Mouse (Mus musculus): ENCODE data around the gene Exosc9.

Exosc9 gene

DNA sequence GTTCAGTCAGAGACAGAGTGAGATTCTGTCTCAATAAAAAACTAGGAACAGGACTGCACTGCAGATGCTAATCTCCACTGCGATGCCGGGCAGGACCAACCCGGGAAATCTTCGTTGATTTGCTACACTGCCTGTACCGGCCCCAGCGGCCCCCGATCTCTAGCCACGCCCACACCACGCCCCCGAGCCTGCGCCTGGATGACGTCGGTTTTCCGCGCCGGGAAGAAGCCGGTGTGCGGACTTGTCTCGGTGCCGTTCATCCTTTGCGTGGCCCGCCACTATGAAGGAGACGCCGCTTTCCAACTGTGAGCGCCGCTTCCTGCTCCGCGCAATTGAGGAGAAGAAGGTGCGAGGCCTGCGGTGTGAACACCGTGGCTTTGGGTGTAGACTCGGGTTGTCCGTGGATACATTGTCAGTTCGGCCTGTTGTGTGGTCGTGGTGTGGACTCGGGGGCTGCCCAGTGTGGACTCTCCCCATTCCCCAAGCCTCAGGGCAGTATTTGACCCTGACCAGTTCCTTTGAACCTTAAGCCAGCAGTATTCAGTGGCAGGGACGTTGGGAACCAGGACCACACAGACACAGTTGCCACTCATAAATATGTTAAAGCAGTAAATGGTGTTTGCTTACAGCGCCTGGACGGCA, at the start of gene Exosc9:
Gene Exosc9, plus strand, starts transcription at position 201 of the 642 bp plus-strand sequence.
- peak; percentile 93 for DNase-seq (ENCODE audit: low spot score)

DNA sequence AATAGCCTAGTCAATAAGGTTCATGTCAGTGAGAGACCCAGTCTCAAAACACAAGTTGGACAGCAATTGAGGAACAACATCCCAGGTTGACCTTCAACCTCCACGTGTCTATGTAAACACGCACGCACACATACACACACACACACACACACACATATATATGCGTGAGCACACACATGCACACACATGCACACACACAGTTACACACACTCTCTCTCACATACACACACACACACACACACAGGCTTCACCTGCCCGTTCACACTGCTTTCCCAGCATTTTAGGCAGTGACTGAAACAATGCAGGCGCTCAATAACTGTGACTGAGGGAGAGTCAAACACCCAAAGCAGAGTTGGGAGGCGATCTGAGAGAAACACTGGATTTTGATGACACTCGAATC, 47.1 kb upstream of the Exosc9 start:
- DNase-seq (ENCODE audit: low spot score): no peak

DNA sequence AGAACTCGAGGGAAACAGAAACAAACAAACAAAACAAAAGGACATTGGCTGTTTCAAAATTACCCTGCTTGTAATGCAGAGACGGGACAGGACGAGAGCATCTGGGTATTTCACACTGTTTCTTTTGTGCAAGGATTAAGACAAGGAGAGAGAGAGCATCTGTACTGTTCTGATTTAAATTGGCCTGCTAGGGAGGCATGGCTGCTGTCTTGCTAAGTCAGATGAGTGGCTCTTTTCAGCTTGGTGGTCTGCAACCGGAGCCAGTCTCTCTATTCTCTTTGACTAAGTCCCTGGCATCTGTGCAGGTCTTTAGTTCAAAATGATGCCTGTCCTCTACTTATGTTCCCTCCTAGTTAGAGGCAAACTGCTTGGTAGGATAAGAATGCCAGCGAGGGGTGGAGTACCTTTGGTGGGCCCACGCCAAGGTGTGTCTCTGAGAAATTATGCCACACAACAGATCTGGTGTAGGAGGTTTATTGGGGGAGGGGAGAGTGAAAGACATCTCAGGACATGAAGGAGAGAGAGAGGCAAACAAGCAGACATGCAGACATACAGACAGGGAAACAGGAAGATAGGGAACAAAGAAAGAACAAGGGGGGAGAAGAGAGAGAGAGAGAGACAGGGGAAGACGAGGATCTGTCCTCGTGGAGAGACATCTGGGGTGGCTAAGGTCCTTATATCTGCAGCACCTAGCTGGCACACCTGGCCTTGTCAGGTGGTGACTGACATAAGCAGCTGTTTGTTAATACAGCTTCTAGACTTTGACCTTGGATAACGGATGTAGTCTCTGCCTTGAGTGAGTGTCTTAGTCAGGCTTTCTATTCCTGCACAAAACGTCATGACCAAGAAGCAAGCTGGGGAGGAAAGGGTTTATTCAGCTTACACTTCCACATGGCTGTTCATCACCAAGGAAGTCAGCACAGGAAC, 46.3 kb upstream of the Exosc9 start:
- DNase-seq (ENCODE audit: low spot score): peak; percentile 32

DNA sequence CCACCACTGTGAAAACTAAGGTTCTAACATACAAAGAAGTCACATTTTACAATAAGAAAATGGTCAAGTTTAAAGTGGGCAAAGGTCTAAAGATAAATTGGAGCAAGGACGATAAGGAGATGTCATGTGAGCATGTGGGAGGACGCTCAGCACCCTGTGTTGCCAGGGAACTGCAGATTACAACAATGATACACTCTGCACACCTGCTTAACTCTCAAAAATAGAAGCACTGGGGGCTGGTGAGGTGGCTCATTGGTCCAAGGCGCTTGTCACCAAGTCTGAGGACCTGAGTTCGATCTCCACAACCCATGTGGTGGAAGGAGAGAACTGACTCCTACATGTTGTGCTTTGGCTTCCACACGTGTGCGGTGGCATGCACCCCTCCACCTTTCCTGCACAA, 40.9 kb upstream of the Exosc9 start:
- DNase-seq (ENCODE audit: low spot score): peak; percentile 29

DNA sequence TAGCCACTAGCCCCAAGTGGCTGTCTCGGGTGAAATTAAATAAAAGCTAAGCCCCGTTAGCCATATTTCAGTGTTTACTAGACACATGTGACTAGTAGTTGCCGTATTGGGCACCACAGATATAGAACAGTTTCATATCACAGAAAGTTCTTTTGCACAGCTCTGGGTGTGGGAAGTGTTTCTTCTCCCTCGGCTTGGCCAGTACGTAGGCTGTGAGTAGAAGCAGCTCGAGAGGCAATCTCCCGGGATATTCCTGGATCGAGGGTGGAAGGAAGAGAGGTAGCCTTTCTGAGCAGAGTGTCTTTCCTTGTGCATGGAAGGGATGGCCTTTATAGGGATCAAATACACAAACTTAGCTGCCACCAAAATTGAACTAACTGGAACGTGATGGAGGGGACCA, 36.2 kb upstream of the Exosc9 start:
- DNase-seq (ENCODE audit: low spot score): no peak

DNA sequence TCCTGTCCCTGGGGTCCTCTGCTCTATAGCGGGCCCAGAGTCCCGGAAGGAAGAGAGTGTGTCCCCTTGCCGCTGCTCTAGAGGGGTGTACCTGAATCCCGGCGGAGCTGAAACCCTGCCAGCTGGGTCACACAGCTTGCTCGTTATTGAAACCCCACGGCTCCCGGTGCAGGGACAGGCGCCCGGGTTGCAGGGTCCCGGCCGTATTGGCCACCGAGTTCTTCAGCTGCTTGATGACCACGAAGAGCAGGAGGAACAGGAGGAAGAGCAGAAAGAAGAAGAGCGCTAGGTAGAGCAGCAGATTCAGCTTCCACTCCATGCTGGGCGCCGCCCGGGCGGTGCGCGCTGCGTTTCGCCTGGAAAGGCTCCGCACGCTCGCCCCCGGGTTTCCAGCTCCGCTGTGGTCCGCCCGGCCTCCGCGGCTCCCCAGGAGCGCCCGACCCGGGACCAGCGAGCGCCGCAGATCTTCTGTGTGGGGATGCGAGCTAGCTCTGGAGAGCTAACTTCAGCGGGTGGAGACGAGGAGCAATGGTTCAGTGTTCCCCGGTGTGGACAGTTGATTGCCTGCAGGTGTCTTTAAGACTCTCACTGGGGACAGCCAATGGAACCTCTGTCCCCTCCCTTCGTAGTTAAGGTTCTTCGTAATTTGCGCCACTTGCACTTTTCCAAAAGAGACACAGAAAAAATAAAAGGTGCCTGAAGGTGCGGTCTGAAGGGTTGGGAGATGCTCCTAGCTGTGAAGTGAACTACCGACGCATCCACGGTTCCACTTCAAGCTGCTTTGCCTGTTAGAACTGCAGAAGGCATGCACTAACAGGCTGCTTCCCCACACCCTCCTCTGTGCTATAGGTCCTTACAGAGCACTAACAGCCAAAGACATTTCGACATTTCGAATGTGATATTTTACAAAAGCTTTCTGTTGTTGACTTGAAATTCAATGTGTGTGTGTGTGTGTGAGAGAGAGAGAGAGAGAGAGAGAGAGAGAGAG, 31.0 kb upstream of the Exosc9 start, which contains the start of gene Gm11549:
Gene Gm11549, minus strand, starts transcription at position 741 of the 988 bp plus-strand sequence.
- DNase-seq (ENCODE audit: low spot score): peak; percentile 38

DNA sequence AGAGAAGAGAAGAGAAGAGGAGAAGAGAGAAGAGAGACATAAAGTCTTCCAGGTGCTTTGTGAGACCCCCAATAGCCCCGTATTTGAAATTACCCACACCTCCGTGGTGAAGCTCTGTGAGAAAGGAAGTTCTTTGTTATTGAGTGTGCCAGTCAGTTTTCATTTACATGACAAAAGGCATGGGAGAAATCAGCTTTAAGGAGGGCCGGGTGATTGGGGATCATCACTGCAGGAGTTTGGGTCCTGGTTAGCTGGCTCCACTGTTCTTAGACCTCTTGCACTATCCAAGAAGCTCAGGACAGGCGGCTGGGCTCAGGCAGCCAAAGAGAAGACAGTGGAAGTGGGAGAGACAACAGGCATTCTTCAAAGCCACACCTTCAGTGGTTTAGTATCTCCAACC, 30.3 kb upstream of the Exosc9 start:
- DNase-seq (ENCODE audit: low spot score): no peak

DNA sequence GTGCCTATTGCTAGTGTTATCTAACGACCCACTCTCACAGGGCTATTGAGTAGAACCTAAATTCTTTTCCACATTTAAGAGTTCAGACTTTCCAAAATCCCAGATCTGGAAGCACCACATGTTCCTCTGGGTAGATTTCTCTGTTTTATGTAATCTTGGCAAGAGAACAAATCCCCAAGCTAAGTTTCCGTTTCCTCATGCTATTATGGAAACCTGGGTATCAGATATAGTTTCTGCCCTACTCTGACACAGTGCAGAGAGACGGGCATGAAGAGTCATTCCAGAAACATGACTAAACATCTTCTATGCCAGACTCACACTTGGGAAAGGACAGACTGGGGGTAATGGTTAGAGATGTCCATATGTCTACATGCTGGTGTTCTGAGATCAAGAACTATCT, 27.9 kb upstream of the Exosc9 start:
- no peak for DNase-seq (ENCODE audit: low spot score)

DNA sequence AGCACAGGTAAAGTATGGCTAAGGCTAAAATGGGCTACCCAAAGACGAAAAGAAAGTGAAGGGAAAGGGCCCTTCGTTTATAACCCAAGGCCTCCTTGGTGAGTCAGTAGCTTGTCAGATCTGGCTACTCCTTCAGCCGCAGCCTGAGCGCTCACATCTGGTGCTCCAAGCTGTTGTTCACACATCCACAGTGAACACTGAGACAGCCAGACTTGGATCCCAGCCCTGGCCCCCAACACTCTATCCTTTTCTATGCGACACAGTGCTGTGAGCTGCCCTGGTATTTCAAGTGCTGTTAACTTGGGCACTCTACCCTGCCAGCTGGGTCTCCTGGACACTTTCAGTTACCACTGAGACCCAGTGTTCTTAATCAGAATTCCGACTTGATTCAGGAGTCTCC, 22.1 kb upstream of the Exosc9 start:
- no peak for DNase-seq (ENCODE audit: low spot score)

DNA sequence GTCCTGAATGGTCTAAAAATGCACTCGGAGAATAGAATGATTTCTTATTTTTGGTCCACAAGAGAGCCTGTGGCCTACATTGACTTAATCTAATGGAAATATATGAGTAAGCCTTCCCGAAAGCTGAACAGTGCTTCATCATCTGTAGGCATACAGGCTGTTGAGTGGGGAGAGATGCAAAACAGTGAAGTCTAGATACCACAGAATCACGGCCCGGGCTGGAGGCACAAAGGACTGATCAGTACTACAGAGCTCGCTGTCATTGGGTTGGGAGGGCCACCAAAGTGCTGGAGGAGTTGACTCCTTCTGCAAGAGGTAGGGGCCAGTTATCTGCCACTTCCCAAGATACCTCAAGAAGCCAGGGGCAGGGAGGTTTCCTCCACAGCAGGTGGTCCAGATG, 21.6 kb upstream of the Exosc9 start:
- no peak for DNase-seq (ENCODE audit: low spot score)

DNA sequence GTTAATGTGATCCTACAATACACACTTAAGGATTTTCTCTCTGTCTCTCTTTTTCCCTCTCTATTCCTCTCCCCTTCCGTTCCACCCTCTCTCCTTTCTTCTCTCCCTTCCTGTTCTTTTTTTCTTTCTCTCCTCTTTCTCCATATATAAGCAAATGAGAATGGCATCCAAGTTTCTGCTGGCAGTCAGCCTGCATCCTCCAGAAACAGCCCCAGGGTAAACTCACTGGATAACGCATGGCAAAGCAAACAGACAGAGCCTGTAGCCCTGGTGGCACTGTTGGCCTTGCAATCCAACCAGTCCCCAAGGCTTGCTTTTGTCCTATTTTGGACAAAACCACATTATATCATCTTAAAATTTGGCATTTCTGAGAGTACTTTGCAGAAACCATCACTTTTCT, 21.2 kb upstream of the Exosc9 start:
- DNase-seq (ENCODE audit: low spot score): no peak

DNA sequence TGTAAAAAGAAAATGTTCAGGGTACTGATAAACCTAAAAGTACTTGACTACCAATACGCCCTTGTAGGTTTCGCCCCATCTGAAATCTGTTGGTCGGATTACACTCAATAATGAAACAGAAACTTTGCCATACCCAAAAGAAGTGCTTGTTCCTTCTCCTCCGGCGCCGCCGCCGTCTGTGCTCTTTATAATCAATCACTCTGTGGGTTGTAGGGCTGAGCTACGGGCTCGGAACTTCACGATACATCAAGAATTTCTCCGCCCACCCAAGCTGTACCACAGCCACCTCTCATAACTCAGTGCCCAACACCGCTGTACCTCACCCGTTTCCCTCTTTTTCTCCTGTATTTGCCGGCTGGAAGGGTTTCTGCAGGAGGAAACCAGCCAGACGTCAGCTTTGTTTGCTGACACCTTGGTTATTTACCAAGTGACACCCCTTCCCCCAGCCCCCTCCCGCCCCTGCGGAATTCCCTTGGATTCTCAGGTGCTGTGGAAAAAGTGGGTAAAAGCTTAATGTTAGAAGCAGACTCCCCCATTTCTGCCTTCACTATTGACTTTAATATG, 20.3 kb upstream of the Exosc9 start:
- DNase-seq (ENCODE audit: low spot score): peak; percentile 37

DNA sequence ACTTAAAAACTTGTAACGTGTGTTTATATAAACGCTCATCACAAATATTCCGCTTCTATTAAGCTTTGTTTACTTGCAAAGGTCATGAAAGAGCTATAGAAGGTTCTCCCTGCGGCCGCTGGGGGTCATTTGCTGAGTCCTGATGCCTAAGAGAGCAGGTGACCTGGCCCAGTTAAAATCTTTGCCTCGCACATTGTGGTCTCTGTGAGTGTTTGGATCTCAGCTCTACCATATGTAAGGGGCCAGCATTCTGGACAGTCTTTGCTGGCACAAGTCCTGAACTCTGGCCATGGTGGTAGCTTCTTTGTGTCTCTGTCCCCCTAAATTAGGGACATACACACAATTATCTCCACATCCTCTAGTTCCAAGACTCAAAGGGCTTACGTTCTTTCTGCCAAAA, 19.7 kb upstream of the Exosc9 start:
- peak; percentile 53 for DNase-seq (ENCODE audit: low spot score)

DNA sequence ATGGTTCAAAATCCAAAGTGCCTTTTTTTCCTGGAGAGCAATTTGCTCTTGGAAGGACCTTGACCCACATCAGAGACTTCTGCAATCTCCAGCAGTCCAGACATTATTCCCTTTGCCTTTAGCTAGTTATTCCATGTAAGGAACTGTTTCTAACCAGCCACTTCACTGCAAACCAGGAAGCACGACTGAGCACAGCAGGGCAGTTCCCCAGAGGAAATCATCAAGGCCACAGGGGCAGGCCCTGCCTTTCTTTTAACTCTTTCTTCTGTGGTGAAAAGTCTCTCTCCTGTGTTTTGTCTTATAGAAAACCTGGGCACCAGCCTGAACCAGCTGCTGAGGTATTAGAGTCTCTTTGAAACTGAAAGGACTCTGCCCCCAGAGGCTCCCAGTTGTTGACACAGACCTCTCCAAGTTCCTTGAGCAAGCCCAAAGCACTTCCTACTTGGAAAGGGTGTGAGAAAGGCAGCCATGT, 19.2 kb upstream of the Exosc9 start:
- DNase-seq (ENCODE audit: low spot score): peak; percentile 80

DNA sequence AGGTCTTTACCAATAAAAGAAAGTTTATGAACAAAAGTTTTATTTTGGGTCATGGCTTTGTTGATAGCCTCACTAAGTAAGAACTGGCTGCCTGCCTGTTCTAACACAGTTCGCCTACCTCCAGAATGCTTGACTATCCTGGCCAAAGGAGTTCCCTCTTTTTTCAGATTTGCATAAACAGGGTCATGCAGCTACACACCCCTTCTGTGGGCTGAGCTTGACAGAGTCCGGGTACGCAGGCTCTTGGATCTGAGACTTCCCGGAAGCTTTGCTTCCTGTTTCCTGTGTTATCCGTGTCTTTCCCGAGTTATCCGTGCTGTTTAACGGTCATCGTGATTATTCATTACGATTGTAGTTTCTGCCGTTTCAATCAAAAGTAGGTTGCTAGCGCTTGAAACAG, 16.4 kb upstream of the Exosc9 start:
- DNase-seq (ENCODE audit: low spot score): no peak

DNA sequence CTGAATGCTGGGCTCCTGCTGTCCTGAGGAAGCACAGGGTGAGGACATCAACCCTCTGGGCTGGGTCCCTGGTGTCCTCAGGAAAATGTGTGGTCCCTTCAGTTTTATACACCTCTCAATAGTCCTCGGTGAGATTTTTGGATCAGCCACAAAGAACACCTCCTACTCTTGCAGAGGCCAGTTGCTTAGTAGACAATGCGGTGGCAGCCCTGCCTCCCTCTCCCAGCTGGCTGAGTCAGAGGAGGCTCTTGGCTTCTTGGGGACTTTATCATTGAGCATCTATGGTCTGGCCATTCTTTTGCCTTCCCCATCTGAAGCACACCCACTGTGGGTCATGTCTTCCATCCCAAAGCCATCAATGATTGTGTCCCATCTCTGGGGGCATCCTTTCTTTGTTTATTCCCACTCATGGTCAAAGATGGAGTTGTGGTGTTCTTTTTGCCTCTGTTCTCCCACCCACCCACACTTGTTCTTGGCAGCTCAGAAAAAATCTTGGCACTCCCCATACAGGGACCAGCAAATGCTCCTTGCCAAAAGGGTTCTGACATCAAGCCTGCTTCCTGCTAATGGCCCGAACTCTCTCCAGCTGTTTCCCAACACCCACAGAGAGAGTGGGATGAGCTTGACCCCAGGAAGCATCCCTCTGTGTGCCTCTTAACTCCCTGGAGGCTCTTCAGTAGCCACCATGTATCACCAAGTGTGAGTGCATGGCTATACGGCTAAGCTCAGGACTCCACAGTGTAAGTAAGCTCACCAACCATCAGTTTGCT, 14.5 kb upstream of the Exosc9 start:
- DNase-seq (ENCODE audit: low spot score): no peak

DNA sequence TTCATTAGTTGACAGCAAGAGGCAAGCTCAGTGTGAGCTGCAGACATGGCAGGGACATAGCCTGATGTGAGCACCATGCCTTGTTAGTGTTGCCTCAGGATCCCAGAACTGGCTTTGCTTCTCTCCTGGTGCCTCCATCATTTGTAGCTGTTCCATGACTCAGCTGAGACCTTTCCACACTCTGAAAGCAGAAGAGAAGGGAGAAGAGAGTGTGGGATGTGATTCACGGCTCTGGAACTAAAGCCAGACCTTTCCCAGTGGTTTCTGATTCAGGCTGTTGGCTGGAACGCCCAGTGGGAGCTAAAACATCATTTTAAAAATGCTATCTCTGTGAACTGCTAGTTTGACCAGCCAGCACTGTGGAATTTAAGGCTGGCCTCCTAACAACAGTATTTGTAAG, 11.7 kb upstream of the Exosc9 start:
- DNase-seq (ENCODE audit: low spot score): no peak

DNA sequence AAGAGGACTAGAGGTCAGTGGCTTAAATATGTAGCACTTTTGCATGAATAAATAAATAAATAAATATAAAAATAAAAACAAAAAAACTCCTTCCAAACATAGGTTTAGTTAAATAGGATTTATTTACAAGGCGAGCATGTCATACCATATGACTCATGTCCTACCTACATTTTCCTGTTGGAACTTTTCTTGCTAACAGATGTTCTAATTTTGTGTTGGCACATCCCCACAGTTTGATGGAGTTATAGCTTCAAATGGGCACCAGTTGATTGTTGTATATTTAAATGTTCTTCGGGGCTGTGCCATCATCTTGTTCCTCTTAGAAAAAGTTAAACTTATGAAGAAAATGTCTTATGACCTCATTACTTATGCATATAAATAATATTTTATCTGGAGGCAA, 11.0 kb upstream of the Exosc9 start:
- no peak for DNase-seq (ENCODE audit: low spot score)

DNA sequence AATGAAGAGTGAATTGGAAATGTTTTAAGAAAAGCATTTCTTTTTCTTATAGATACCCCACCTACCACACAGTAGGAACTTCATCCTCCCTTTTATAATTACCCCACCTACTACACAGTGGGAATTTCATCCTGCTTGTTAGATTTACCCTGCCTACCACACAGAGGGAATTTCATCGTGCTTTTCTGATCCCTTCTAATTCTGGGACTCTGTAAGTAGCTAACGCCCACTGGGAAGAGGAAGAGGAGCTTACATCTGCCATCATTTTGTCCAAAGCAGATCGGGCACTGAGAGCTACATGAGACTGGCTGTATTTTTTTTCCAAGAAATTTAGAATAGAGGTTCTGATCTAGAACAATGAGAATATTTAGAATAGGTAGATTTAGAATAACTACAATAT, 7.4 kb upstream of the Exosc9 start:
- no peak for DNase-seq (ENCODE audit: low spot score)

DNA sequence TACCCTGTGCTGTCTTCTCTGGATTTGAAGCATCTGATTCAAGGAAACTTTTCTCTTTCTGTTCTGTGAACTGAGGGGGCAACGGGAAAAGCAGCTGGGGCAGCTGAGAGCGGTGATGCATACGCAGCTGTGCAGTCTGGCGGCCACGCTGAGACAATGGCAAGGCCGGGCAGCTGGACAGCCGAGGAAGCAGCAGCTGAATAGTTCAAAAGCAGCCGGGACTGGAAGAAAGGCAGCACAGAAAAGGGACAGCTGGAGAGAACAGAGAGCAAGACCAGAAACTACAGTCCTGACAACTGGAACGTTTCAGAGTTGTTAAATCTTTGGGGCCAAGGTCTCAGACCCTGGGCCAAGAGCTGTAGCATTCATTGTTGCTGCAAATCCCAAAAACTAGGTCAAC, 1.1 kb upstream of the Exosc9 start:
- DNase-seq (ENCODE audit: low spot score): no peak

DNA sequence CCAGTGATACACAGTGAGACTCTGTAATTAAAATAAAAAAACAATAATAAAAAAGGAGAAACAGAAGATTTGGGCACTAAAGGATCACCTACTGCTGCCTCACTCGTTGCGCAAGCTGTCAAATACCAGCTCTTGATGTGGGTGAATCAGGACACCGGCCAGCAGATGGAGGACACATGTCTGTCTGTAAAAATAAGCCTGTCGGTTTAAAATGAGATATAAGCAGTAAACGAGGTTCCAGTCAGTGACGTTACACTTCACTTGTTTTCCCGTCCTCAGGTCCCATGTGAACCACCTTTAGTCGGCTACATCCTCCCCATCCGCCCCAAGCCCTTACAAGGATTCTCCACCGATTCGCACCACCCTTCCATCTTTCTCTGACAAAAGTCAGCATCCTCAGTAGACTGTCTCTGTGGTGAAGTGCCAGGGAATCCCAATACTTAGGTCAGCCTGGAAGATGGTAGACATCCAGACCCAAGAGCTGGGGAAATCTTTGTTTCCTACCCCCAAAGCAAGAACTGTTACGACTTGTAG, 488 bp upstream of the Exosc9 start:
- no peak for DNase-seq (ENCODE audit: low spot score)
